Mouse (Mus musculus) heart, adult 2 months (tissue): ENCODE data around the gene Col15a1.

Experiments
- CTCF ChIP-seq: fragments of 200-600 bp; IDR thresholded peaks from 2 replicates; pipeline ENCODE4 v1.8.1; 2022; ENCODE audit warnings: antibody characterized with exemption, mild to moderate bottlenecking, moderate library complexity
- EP300 ChIP-seq: fragments of 200-500 bp; IDR thresholded peaks from 2 replicates; pipeline ENCODE4 v1.6.1; 2011; ENCODE audit warnings: low read depth, low read length, control low read depth; ENCODE audit not compliant: insufficient read depth
- POLR2A ChIP-seq: fragments of 200-500 bp; IDR thresholded peaks from 2 replicates; pipeline ENCODE4 v1.6.1; 2011; ENCODE audit warnings: mild to moderate bottlenecking, low read depth, low read length, control low read depth; ENCODE audit not compliant: insufficient read depth

- no peak for TF ChIP-seq POLR2A
- no peak for TF ChIP-seq CTCF
- TF ChIP-seq EP300, result no peak
These were observed 28.4 kb upstream of the Col15a1 start for GRCm38 (mm10) chr4:47179535-47179934.
